Mouse (Mus musculus): Measurements from ENCODE around the gene Eefsec. TPM values are rescaled to one million over a fixed set of nuclear protein-coding genes. Genes with fewer than 3 reads are reported as not detected.

The Eefsec gene
- polyA plus RNA-seq, 1 experiment from 2014 or later = 26.3 TPM

- H3K9ac ChIP-seq (ENCODE audit: low read depth, low read length) = no peak overlapping the region
- no peak overlapping the region for H3K27ac ChIP-seq (ENCODE audit: low read length)
- H3K4me1 ChIP-seq (ENCODE audit: control insufficient read depth, insufficient read depth, low read length) = peaks cover 21% of the 10 kb centered on the region
- WGBS = 91% methylated on average over 7 of the region's 7 CpGs
- no peak overlapping the region for H3K4me2 ChIP-seq (ENCODE audit: low read length)
- ATAC-seq = no peak
- H3K27me3 ChIP-seq (ENCODE audit: control insufficient read depth, insufficient read depth, low read depth, low read length) = no peaks in the 10 kb centered on the region
- no peaks in the 10 kb centered on the region for H3K36me3 ChIP-seq (ENCODE audit: control insufficient read depth, insufficient read depth, low read length)
- no peaks in the 10 kb centered on the region for H3K9me3 ChIP-seq (replicated peaks; ENCODE audit: control insufficient read depth, low read length, poor library complexity, severe bottlenecking)
- no peak overlapping the region for H3K4me3 ChIP-seq (ENCODE audit: low read depth, low read length)
Measured at GRCm38 (mm10) chr6:88340761-88341160, 105.6 kb downstream of the Eefsec start.

- H3K4me1 ChIP-seq (ENCODE audit: control insufficient read depth, insufficient read depth, low read length) = no peaks in the 10 kb centered on the region
- no peaks in the 10 kb centered on the region for H3K36me3 ChIP-seq (ENCODE audit: control insufficient read depth, insufficient read depth, low read length)
- H3K27ac ChIP-seq (ENCODE audit: low read length) = no peak overlapping the region
- H3K27me3 ChIP-seq (ENCODE audit: control insufficient read depth, insufficient read depth, low read depth, low read length) = no peaks in the 10 kb centered on the region
- no peak overlapping the region for H3K4me3 ChIP-seq (ENCODE audit: low read depth, low read length)
- H3K9ac ChIP-seq (ENCODE audit: low read depth, low read length) = no peak overlapping the region
- no peak overlapping the region for H3K4me2 ChIP-seq (ENCODE audit: low read length)
- H3K9me3 ChIP-seq (replicated peaks; ENCODE audit: control insufficient read depth, low read length, poor library complexity, severe bottlenecking) = 0 out of 2 replicates have a peak, but pooled peaks cover 3% of the 10 kb centered on the region
- ATAC-seq = no peak
Measured at GRCm38 (mm10) chr6:88329336-88329735, 117.0 kb downstream of the Eefsec start.

GRCm38 (mm10) chr6:88321879-88322278, 124.5 kb downstream of the Eefsec start:
- H3K4me3 ChIP-seq (ENCODE audit: low read depth, low read length) = no peak overlapping the region
- no peak overlapping the region for H3K27ac ChIP-seq (ENCODE audit: low read length)
- no peak for ATAC-seq
- no peaks in the 10 kb centered on the region for H3K4me1 ChIP-seq (ENCODE audit: control insufficient read depth, insufficient read depth, low read length)
- 65% methylated on average over 7 of the region's 7 CpGs for WGBS
- no peak overlapping the region for H3K9ac ChIP-seq (ENCODE audit: low read depth, low read length)
- H3K9me3 ChIP-seq (replicated peaks; ENCODE audit: control insufficient read depth, low read length, poor library complexity, severe bottlenecking) = no peaks in the 10 kb centered on the region
- no peak overlapping the region for H3K4me2 ChIP-seq (ENCODE audit: low read length)
- H3K36me3 ChIP-seq (ENCODE audit: control insufficient read depth, insufficient read depth, low read length) = no peaks in the 10 kb centered on the region
- no peaks in the 10 kb centered on the region for H3K27me3 ChIP-seq (ENCODE audit: control insufficient read depth, insufficient read depth, low read depth, low read length)

- no peak overlapping the region for H3K4me3 ChIP-seq (ENCODE audit: low read depth, low read length)
- H3K9me3 ChIP-seq (replicated peaks; ENCODE audit: control insufficient read depth, low read length, poor library complexity, severe bottlenecking) = no peaks in the 10 kb centered on the region
- ATAC-seq = no peak
- H3K4me2 ChIP-seq (ENCODE audit: low read length) = no peak overlapping the region
- H3K4me1 ChIP-seq (ENCODE audit: control insufficient read depth, insufficient read depth, low read length) = no peaks in the 10 kb centered on the region
- WGBS = 77% methylated on average over 5 of the region's 5 CpGs
- no peaks in the 10 kb centered on the region for H3K27me3 ChIP-seq (ENCODE audit: control insufficient read depth, insufficient read depth, low read depth, low read length)
- H3K36me3 ChIP-seq (ENCODE audit: control insufficient read depth, insufficient read depth, low read length) = no peaks in the 10 kb centered on the region
- no peak overlapping the region for H3K27ac ChIP-seq (ENCODE audit: low read length)
- no peak overlapping the region for H3K9ac ChIP-seq (ENCODE audit: low read depth, low read length)
Measured at GRCm38 (mm10) chr6:88321253-88321652, 125.1 kb downstream of the Eefsec start.

GRCm38 (mm10) chr6:88319735-88320134, 126.6 kb downstream of the Eefsec start:
- Histone ChIP-seq H3K9me3 (replicated peaks; ENCODE audit: control insufficient read depth, low read length, poor library complexity, severe bottlenecking) (no peaks in the 10 kb centered on the region), H3K27me3 (ENCODE audit: control insufficient read depth, insufficient read depth, low read depth, low read length) (no peaks in the 10 kb centered on the region), H3K36me3 (ENCODE audit: control insufficient read depth, insufficient read depth, low read length) (no peaks in the 10 kb centered on the region), H3K9ac (ENCODE audit: low read depth, low read length) (no peak overlapping the region), H3K27ac (ENCODE audit: low read length) (no peak overlapping the region), H3K4me1 (ENCODE audit: control insufficient read depth, insufficient read depth, low read length) (no peaks in the 10 kb centered on the region), H3K4me3 (ENCODE audit: low read depth, low read length) (no peak overlapping the region), H3K4me2 (ENCODE audit: low read length) (no peak overlapping the region)
- ATAC-seq = no peak
- 86% methylated on average over 1 of the region's 1 CpGs for WGBS

- H3K27me3 ChIP-seq (ENCODE audit: control insufficient read depth, insufficient read depth, low read depth, low read length) = no peaks in the 10 kb centered on the region
- H3K27ac ChIP-seq (ENCODE audit: low read length) = no peak overlapping the region
- H3K4me3 ChIP-seq (ENCODE audit: low read depth, low read length) = no peak overlapping the region
- 68% methylated on average over 2 of the region's 2 CpGs for WGBS
- no peak overlapping the region for H3K4me2 ChIP-seq (ENCODE audit: low read length)
- H3K4me1 ChIP-seq (ENCODE audit: control insufficient read depth, insufficient read depth, low read length) = peaks cover 2% of the 10 kb centered on the region; the same call in 1 of the 2 replicates
- no peak overlapping the region for H3K9ac ChIP-seq (ENCODE audit: low read depth, low read length)
- H3K36me3 ChIP-seq (ENCODE audit: control insufficient read depth, insufficient read depth, low read length) = no peaks in the 10 kb centered on the region
- ATAC-seq = no peak
- no peaks in the 10 kb centered on the region for H3K9me3 ChIP-seq (replicated peaks; ENCODE audit: control insufficient read depth, low read length, poor library complexity, severe bottlenecking)
Measured at GRCm38 (mm10) chr6:88315295-88315694, 131.0 kb downstream of the Eefsec start.

- 58% methylated on average over 9 of the region's 9 CpGs for WGBS
- no peak overlapping the region for H3K4me2 ChIP-seq (ENCODE audit: low read length)
- no peaks in the 10 kb centered on the region for H3K36me3 ChIP-seq (ENCODE audit: control insufficient read depth, insufficient read depth, low read length)
- no peaks in the 10 kb centered on the region for H3K9me3 ChIP-seq (replicated peaks; ENCODE audit: control insufficient read depth, low read length, poor library complexity, severe bottlenecking)
- H3K27ac ChIP-seq (ENCODE audit: low read length) = no peak overlapping the region
- no peak overlapping the region for H3K4me3 ChIP-seq (ENCODE audit: low read depth, low read length)
- H3K27me3 ChIP-seq (ENCODE audit: control insufficient read depth, insufficient read depth, low read depth, low read length) = no peaks in the 10 kb centered on the region
- no peak for ATAC-seq
- peaks cover 2% of the 10 kb centered on the region; the same call in 1 of the 2 replicates for H3K4me1 ChIP-seq (ENCODE audit: control insufficient read depth, insufficient read depth, low read length)
- H3K9ac ChIP-seq (ENCODE audit: low read depth, low read length) = no peak overlapping the region
Measured at GRCm38 (mm10) chr6:88313937-88314336, 132.4 kb downstream of the Eefsec start.

- H3K4me2 ChIP-seq (ENCODE audit: low read length) = no peak overlapping the region
- no peaks in the 10 kb centered on the region for H3K27me3 ChIP-seq (ENCODE audit: control insufficient read depth, insufficient read depth, low read depth, low read length)
- ATAC-seq = no peak
- WGBS = 48% methylated on average over 10 of the region's 10 CpGs
- H3K36me3 ChIP-seq (ENCODE audit: control insufficient read depth, insufficient read depth, low read length) = no peaks in the 10 kb centered on the region
- H3K4me1 ChIP-seq (ENCODE audit: control insufficient read depth, insufficient read depth, low read length) = peaks cover 2% of the 10 kb centered on the region; the same call in 1 of the 2 replicates
- no peak overlapping the region for H3K27ac ChIP-seq (ENCODE audit: low read length)
- H3K9me3 ChIP-seq (replicated peaks; ENCODE audit: control insufficient read depth, low read length, poor library complexity, severe bottlenecking) = no peaks in the 10 kb centered on the region
- no peak overlapping the region for H3K4me3 ChIP-seq (ENCODE audit: low read depth, low read length)
- H3K9ac ChIP-seq (ENCODE audit: low read depth, low read length) = no peak overlapping the region
Measured at GRCm38 (mm10) chr6:88311593-88311992, 134.7 kb downstream of the Eefsec start.

- no peak overlapping the region for H3K4me2 ChIP-seq (ENCODE audit: low read length)
- no peak overlapping the region for H3K4me3 ChIP-seq (ENCODE audit: low read depth, low read length)
- no peaks in the 10 kb centered on the region for H3K9me3 ChIP-seq (replicated peaks; ENCODE audit: control insufficient read depth, low read length, poor library complexity, severe bottlenecking)
- H3K36me3 ChIP-seq (ENCODE audit: control insufficient read depth, insufficient read depth, low read length) = no peaks in the 10 kb centered on the region
- no peaks in the 10 kb centered on the region for H3K27me3 ChIP-seq (ENCODE audit: control insufficient read depth, insufficient read depth, low read depth, low read length)
- no peak overlapping the region for H3K27ac ChIP-seq (ENCODE audit: low read length)
- H3K4me1 ChIP-seq (ENCODE audit: control insufficient read depth, insufficient read depth, low read length) = no peaks in the 10 kb centered on the region
- ATAC-seq = no peak
- H3K9ac ChIP-seq (ENCODE audit: low read depth, low read length) = no peak overlapping the region
- 85% methylated on average over 4 of the region's 4 CpGs for WGBS
Measured at GRCm38 (mm10) chr6:88306100-88306746, 140.1 kb downstream of the Eefsec start.
